In the genomic region with DNA sequence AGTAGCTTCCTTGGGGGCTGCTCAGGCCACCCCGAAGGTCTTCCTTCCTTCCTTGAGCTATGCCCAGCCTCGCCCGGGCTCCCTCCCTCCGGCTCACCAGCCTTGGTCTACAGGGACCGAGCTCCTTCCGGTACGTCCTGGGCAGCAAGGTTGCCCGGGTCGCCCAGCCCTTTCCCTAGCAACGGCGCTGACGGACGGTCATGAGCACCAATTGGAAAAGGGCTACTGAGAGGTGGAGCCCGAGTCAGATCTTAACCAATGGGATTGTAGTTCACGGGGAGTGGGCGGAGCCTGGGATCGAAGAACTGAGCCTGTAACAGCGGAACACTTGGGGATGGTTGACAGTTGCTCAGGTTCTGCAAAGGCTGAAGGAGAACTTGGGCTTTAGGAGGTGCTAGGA, we compare ENCODE assay signal across 8 mouse cellular contexts. TPM values are rescaled to one million over a fixed set of nuclear protein-coding genes. Genes with fewer than 3 reads are reported as not detected.
DNase-seq lines count a peak whose midpoint lies in the region; ATAC-seq lines count a peak whose summit lies in the region.

Gene Tldc1 (minus strand): TSS at position 154 of the 400 bp plus-strand sequence.

- under 1% methylated on average over 18 of the region's 18 CpGs for WGBS in hindbrain, embryonic 14.5 days

- peaks cover 17% of the 10 kb centered on the region for H3K4me1 ChIP-seq in hindbrain, embryonic 14.5 days (replicated peaks; ENCODE audit: control insufficient read depth, insufficient read depth, low read length)

- peak within 1 kb of the TSS; percentile 76 for H3K9ac ChIP-seq in hindbrain, embryonic 14.5 days

- no peaks in the 10 kb centered on the region for H3K36me3 ChIP-seq in hindbrain, embryonic 14.5 days (replicated peaks; ENCODE audit: control insufficient read depth, insufficient read depth)

- no peaks in the 10 kb centered on the region for H3K9me3 ChIP-seq in hindbrain, embryonic 14.5 days (ENCODE audit: control insufficient read depth, low read length)

- peak within 1 kb of the TSS; percentile 54 for H3K4me3 ChIP-seq in hindbrain, embryonic 14.5 days (replicated peaks; ENCODE audit: low read length)

- H3K27ac ChIP-seq in hindbrain, embryonic 14.5 days = peak within 1 kb of the TSS; percentile 83

- DNase-seq in R1 (ENCODE audit: low read depth, low spot score) = peak; percentile 98
- peak; percentile 99 to 100 for DNase-seq in cerebellum, postnatal 25 days
- peak; percentile 99 to 100 for DNase-seq in frontal cortex, postnatal 25 days (ENCODE audit: low spot score in 2 of 2)
- peak; percentile 99 for DNase-seq in hindbrain, embryonic 14.5 days (ENCODE audit: low spot score)
- DNase-seq in layer of hippocampus, postnatal 36 days = peak; percentile 98 to 99
- peak; percentile 100 for DNase-seq in lung, postnatal 36 days
- DNase-seq in retina, postnatal 1 day = peak; percentile 99
- DNase-seq in urinary bladder, adult 18-20 months (ENCODE audit: low spot score in 2 of 2) = peak; percentile 99 to 100

- peak; percentile 96 for ATAC-seq in hindbrain, embryonic 14.5 days (ENCODE audit: low FRiP score)

- H3K4me2 ChIP-seq in hindbrain, embryonic 14.5 days (replicated peaks) = peak within 1 kb of the TSS; percentile 70

- no peaks in the 10 kb centered on the region for H3K27me3 ChIP-seq in hindbrain, embryonic 14.5 days (ENCODE audit: control insufficient read depth, insufficient read depth, low read length)

RNA-seq across cellular contexts. Expression of gene Tldc1, which starts in this region (rescaled TPM):
- 6.5 and 7.4 TPM in 2 replicates for polyA plus RNA-seq in hindbrain, embryonic 14.5 days (2014; fragmentation: Nextera tagmentation; extraction: Ambion mirVana)
- 10 to 100 TPM; 15.7 to 18.7 TPM for total RNA-seq in layer of hippocampus, postnatal 36 days (2021)

Comparison
In these comparisons a context has a peak if more than half of its experiments do, and no peak if none do; other contexts are left out.
1. Peak in every context shown above with its lines: DNase-seq, ATAC-seq, H3K4me3 ChIP-seq and H3K27ac ChIP-seq.